Mouse (Mus musculus) testis, adult 2 months (tissue): ENCODE measurements at regions not wholly inside any gene's neighbourhood (a gene's known extent, or its start where the extent isn't known, plus 50 kb on each side); places are given as distances from the start of the nearest gene placed in this dataset.
"Not testable (repeated sequence)": the region's sequence is repeated elsewhere in the genome, so short reads cannot be mapped to it uniquely, and the experiment has no call there.

Experiments used
- H3K27ac ChIP-seq: fragments of 200-500 bp; 2 replicates; pipeline ENCODE4 v1.5.1; 2012; ENCODE audit warnings: low read depth, low read length; ENCODE audit not compliant: control insufficient read depth, insufficient read depth
- H3K27me3 ChIP-seq: fragments of 200-500 bp; 2 replicates; pipeline ENCODE4 v1.6.1; 2012; ENCODE audit warnings: mild to moderate bottlenecking, low read length, moderate library complexity; ENCODE audit not compliant: control insufficient read depth, insufficient read depth
- H3K36me3 ChIP-seq: fragments of 200-500 bp; 2 replicates; pipeline ENCODE4 v1.6.1; 2012; ENCODE audit warnings: mild to moderate bottlenecking, low read length; ENCODE audit not compliant: control insufficient read depth, insufficient read depth
- H3K4me1 ChIP-seq: fragments of 200-500 bp; 2 replicates; pipeline ENCODE4 v1.6.1; 2012; ENCODE audit warnings: low read length; ENCODE audit not compliant: control insufficient read depth, insufficient read depth
- H3K4me3 ChIP-seq: fragments of 200-500 bp; 2 replicates; pipeline ENCODE4 v1.5.1; 2012; ENCODE audit warnings: low read depth, mild to moderate bottlenecking, low read length, moderate library complexity, mixed read lengths; ENCODE audit not compliant: control insufficient read depth

DNA sequence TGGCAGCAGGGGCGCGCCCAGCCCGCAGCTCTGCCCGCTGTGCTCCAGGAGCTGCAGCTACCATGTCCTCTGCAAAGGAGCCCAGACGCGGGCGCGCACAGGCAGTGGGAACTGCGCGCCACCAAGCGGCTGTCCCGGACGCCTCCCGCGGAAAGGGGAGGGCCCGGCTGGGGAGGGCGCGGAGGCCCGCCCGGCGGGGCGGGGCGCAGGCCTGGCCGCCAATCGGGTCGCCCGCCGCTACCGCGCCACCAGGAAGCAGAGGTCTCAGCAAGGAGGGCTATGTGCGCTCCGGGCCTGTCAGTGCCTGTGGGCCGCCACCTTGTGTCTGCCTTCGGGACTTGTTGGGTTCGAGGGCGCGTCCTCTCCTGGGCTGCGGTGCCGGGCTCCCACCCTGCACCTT, 367.0 kb upstream of the Ywhaq start:
- H3K27me3 ChIP-seq, H3K4me1 ChIP-seq, H3K27ac ChIP-seq, H3K36me3 ChIP-seq: not testable (repeated sequence)
- peak overlapping the region; percentile 57 for H3K4me3 ChIP-seq

DNA sequence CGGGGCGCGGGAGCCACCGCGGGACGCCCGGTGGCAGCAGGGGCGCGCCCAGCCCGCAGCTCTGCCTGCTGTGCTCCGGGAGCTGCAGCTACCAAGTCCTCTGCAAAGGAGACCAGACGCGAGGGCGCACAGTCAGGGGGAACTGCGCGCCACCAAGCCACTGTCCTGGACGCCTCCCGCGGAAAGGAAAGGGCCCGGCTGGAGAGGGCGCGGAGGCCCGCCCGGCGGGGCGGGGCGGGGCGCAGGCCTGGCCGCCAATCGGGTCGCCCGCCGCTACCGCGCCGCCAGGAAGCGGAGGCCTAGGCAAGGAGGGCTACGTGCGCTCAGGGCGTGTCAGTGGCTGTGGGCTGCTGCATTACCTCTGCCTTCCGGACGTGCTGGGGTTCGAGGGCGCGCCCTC, 361.3 kb upstream of the Ywhaq start:
- H3K4me3 ChIP-seq = peak overlapping the region; percentile 24

DNA sequence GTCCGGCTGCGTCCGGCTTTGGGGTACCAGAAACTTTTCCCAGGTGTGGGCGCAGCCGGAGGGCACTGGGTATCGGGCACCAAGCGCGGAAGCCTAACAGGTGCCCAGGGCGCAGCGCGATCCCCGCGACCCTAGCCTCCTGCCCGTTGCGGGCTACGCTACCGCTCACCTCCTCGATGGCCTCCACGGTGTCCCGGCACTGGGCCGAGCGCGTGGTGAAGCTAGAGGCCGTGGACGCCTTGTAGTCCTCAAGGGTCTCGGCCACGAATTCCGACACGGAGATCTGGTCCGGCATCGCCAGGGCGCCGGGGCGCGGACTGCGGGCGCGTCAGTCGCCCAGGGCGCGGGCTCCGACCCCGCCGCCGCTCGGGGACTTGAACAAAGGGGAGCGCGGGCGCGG, 360.9 kb upstream of the Ywhaq start:
- H3K4me3 ChIP-seq = peak overlapping the region; percentile 51
- not testable (repeated sequence) for H3K4me1 ChIP-seq, H3K27ac ChIP-seq, H3K36me3 ChIP-seq, H3K27me3 ChIP-seq

More for the DNA sequence above, 361.3 kb upstream of the Ywhaq start:
- H3K27ac ChIP-seq, H3K4me1 ChIP-seq, H3K27me3 ChIP-seq, H3K36me3 ChIP-seq: not testable (repeated sequence)

DNA sequence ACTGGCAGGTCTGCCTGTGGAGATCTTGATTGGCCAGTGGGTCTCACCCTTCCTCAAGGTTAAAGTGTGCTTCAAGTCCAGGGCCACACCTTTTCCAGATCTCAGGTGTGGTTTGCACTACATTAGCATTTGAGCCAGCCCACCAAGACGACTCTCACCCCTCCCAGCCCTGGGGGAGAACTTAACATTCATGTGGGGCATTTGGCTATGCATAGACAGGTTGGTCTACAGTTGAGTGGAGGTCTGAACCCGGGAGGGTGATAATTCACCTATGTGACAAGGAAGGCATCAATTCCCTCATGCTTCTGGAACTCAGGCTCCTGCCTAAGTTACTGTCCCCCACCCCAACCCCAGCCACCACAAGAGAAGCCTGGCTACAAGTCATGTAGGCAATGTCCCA, 350.3 kb upstream of the Ywhaq start:
- not testable (repeated sequence) for H3K36me3 ChIP-seq, H3K4me1 ChIP-seq, H3K27me3 ChIP-seq, H3K27ac ChIP-seq, H3K4me3 ChIP-seq
